Mouse (Mus musculus) lung, postnatal 25 days (tissue): Measurements from ENCODE around the gene Scn2a.
A peak's percentile ranks its signal among the peaks of the same experiment; 100 is the strongest.
"Not testable (repeated sequence)": the region's sequence is repeated elsewhere in the genome, so short reads cannot be mapped to it uniquely, and the experiment has no call there.

ENCODE experiments used
- DNase-seq: peaks from one replicate; pipeline ENCODE4 v3.0.0; 2022; ENCODE audit warnings: low spot score

Gene Scn2a

DNA sequence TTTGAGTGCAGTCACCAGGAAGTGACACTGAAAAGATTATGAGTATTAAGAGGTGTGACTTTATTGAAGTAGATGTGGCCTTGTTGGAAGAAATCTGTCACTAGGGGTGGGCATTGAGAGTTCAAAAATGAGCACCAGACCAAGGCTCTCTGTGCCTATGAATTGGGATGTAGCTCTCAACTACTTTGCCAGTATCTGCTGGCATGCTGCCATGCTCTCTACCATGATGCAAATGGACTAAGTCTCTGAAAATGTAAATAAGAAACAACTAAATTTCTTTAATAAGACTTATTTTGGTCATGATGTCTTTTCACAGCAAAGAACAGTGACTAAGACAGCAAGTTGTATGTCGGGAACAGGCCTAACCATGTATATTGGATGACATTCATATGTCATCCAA is 79.7 kb downstream of the Scn2a start:
- DNase-seq = no peak

DNA sequence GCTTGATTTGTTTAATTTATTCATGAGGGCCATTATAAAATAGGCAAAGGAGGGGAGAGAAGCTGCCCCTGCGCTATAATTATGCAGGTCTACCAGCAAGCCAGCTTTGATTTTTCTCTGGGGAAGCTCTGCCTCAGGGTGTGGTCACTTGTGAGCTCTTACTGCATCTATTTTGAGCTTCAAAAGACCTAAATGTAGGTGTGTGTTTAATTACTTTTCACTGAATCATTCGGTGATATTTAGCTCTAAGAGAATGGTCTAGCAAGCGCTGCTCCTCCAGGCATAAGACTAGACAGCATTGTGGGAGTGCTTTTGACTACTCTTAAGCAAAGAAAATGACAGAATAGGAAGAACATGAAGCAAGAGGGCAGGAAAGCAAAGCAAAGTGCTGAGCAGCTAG is 80.6 kb downstream of the Scn2a start:
- DNase-seq = no peak

DNA sequence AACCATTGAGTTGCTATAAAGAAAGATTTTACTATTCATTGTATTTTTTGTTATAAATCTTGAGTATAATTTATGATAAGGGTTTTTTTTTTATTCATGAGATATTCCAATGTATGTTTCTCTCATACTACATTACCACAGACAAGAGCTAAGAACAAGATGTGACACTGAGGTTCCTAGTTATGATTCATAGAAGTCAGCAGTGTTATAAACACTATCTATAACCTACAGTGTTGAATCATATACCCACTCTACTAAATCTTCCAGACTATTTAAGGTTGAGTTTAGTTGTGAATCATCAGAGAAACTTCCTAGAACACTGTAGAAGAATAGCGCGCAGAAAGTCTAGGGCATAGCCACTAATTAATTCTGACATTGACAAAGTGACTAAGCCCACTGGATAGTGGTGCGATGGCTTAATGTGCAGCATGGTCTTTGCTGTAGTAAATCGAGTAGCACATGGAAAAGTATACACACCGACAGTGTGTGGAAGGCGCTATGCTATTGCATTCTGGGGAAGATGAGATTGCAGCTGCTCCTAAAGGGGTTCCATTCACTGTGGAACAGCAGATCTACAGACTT is 101.7 kb downstream of the Scn2a start:
- no peak for DNase-seq

DNA sequence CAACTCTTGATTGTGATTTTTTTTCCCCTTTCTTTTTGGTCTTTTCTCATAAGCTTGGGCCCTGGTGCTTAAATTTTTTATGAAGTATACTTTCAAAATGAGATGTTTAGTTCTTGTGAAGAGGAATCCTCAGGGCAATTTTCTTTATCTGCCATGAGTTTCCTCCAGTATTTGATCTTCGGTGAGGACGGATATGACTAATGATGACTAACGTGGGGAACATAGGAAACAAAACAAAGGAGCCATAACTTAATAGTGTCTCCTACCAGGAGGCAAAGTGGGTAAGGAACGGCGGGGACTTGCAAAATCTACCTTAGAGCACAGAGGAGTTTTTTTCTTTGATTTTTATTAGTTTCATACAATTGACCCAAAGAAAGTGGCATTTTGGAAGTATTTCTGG is 124.8 kb downstream of the Scn2a start:
- DNase-seq = no peak

DNA sequence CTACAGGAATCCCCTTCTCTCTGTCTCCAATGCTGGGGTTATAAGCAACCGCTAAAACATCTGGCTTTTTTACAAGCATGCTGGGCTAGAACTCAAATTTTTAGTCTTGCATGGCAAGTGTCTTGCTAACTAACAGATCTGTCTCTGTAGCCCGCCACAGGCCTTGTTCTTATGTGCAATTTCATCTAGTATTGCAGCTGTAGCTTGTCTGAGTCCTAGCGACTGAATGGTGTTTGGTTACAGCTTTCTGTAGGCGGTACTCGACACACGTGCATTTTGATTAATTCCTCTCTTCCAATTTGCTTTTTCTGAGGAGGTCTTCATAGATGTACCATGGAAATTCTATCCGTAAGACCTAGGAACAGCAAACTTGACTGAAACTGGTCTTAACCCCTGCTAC is 161.9 kb downstream of the Scn2a start:
- DNase-seq = no peak

DNA sequence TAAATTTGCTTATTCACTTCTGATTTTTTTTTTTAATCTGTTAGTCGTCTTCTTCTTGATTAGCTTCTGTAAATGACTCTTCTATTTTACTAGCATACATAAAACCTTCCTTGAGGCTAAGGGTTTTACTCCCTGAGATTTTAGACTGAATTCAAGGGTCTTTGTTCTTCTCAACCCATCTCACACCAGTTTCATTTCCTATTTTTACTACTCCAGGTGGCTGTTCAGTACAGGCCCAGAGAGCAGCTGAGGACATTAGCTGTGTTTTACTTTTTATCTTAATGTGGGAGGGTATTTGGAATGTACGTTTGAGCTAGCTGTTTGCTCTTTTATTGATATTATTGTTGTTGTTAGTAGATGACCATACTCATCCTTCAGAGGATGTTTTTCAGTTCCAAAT is 162.8 kb downstream of the Scn2a start:
- no peak for DNase-seq

DNA sequence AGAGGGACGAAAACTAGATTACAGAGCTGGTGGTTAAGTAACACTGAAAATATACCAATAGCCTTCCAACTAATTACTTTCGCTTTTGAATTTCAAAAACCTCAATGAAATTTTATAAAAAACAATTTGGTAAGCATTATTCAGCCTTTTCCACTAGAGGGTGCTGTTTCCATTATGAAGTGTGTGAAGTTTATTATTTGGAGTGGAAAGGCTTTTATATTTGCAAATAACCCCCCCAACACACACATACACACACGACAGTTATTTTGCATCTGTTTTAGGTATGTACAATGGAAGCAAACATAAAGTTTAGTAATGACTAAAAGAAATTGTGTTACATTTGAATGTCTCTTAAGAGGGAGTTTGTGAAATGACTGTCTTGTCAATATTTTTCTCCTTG is 171.9 kb downstream of the Scn2a start:
- peak; percentile 18 for DNase-seq

DNA sequence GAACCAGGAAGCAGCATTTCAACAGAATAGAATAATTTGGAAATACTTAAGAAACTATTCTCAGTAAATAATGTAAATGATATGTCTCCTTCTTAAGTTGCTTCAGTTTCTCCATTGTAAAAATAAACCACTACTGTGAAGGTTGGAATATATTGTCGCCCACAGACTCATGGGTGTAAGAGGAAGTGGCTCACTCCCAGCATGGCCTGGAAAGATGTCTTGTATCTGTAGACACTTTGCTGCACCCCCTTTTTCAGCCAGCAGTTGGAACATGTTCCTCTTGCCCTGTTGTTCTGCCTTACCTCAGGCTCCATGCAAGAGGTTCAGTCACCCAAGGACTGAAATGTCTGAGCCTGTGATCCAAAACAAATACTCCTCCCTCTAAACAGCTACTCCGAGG is 173.0 kb downstream of the Scn2a start:
- DNase-seq = no peak

DNA sequence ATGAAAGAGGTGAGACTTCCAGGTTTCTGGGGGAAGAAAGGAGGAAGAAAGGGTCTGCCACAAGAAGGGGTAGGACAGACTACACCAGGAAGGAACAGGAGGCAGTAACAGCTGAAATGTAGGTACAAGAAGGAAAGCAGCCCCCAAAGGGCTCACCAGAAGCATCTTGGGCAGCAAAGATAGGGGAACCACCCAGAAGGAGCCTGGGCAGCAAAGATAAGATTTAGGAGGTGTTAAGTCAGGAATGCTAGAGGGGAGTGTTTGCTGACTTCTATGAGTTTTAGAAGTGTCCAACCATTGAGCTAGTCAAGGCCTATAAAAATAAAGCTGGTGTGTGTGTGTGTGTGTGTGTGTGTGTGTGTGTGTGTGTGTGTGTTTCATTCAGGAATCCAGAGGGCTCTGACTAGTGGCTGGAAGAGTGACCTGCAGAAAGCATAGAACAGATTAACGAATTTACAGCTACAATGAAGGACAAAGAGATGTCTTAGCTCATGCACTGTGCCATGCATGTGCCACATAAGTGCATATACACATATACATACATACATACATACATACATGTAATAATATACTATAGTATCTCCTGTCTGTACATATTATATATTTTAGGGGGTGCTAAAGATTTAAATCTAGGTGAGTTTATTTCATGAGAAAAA is 180.6 kb downstream of the Scn2a start:
- DNase-seq = no peak

DNA sequence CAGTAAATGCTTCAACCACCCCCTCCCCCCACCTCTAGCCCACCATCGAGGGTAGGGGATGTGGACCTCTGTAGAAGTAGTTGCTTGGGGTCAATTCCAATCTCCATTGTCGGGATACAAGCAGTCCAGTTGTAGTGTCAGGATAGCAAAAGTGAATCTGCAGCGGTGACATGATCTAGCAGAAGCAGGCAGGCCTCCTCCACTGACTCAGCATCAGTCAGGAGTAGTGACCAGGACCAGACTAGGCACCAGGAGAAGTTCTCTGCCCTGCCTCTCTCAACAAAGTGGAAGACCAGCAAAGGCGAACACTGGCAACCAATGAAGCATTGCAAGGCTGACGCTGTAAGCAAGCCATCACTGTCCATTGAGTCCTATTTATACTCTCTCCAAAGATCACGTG is 186.0 kb downstream of the Scn2a start:
- no peak for DNase-seq

DNA sequence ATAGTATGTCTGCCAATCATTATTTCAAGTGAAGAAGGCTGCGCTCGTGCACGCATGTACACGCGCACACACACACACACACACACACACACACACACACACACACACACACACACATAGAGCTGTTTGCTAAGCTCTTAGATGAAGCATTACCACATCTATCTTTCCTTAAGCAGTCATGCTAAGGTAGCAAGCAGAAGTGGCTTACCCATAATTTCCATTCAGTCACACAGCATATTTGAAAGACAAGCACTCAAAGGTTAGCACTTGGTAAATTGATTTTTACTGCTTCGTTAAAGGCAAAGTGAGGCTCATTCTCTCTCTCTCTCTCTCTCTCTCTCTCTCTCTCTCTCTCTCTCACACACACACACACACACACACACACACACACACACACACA is 190.6 kb downstream of the Scn2a start:
- not testable (repeated sequence) for DNase-seq
